Mouse (Mus musculus): ENCODE data around the gene Ccdc71.

- no peak for TF ChIP-seq CTCF (conservative IDR thresholded peaks at IDR 0.05; ENCODE audit: low read length)
- TF ChIP-seq NANOG (IDR thresholded peaks at IDR 0.05; ENCODE audit: borderline replicate concordance, low read length): no peak
- TF ChIP-seq POU5F1 (IDR thresholded peaks at IDR 0.05; ENCODE audit: borderline replicate concordance, low read length): no peak
These were observed 10.5 kb upstream of the Ccdc71 start for GRCm38 (mm10) chr9:108449860-108450259.

Measured in E14TG2a.4 (cell line).